Mouse (Mus musculus): ENCODE results near the gene Scarb2. TPM values are rescaled to one million over a fixed set of nuclear protein-coding genes. Genes with fewer than 3 reads are reported as not detected.

Gene Scarb2
- total RNA-seq, 2 experiments from 2014 or later: 81.9 to 84.5 TPM

GRCm38 (mm10) chr5:92498225-92498624 lies 8.4 kb downstream of the Scarb2 start:
- intact Hi-C loops (cut with DNase I): no loop called here
- no peak for DNase-seq (ENCODE audit: low spot score in 2 of 2)

- DNase-seq (ENCODE audit: low spot score in 2 of 2): no peak
- intact Hi-C loops (cut with DNase I): no loop called here
Observed at GRCm38 (mm10) chr5:92495771-92496409, 10.7 kb downstream of the Scarb2 start.

DNA sequence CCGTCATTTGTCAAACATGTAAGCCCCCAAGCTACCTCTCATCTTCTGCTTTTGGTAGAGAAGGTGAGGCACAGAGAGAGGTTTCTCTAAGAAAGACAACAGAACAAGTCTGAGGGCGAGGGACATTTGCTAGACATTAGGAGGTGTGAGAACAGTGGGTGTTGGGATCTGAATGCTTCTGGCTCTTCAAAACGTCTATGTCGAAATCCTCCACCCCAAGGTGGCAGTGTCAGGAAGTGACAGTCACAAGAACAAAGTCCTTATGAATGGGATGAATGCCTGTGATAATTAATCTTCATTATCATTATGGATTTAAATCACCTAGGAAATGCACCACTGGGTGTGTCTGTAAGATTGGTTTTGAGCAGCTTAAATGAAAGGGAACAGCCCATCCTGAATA lies 11.3 kb downstream of the Scarb2 start:
- DNase-seq (ENCODE audit: low spot score in 2 of 2): no peak
- intact Hi-C loops (cut with DNase I): no loop called here

GRCm38 (mm10) chr5:92493423-92493822 lies 13.2 kb downstream of the Scarb2 start:
- intact Hi-C loops (cut with DNase I): no loop called here
- DNase-seq (ENCODE audit: low spot score in 2 of 2): peak in 1 of 2 experiments; percentile 37

DNA sequence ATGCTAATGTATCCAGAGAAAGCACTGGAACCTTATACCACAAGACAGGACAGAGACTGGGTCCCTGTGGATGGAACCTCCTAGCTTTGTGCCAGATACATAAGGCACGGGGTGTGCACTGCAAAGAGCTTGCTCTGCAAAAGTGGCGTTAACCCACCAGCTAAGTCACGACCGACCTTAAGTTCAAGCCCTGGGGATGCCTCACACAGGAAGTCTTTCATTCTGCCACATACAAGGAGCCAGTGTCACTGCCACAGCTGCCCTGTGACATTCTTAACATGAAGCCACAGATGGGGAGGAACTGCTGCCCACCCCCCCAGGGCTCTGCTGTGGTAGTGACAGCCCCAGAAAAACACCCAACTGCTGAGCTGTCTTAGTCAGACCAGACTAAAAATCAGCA lies 15.9 kb downstream of the Scarb2 start:
- intact Hi-C loops (cut with DNase I): no loop called here
- no peak for DNase-seq (ENCODE audit: low spot score in 2 of 2)

GRCm38 (mm10) chr5:92490304-92490703 lies 16.3 kb downstream of the Scarb2 start:
- no peak for DNase-seq (ENCODE audit: low spot score in 2 of 2)

GRCm38 (mm10) chr5:92489503-92489902 lies 17.1 kb downstream of the Scarb2 start:
- intact Hi-C loops (cut with DNase I): no loop called here
- peak in 1 of 2 experiments; percentile 76 for DNase-seq (ENCODE audit: low spot score in 2 of 2)

More at GRCm38 (mm10) chr5:92490304-92490703, 16.3 kb downstream of the Scarb2 start:
- intact Hi-C loops (cut with DNase I): no loop called here

DNA sequence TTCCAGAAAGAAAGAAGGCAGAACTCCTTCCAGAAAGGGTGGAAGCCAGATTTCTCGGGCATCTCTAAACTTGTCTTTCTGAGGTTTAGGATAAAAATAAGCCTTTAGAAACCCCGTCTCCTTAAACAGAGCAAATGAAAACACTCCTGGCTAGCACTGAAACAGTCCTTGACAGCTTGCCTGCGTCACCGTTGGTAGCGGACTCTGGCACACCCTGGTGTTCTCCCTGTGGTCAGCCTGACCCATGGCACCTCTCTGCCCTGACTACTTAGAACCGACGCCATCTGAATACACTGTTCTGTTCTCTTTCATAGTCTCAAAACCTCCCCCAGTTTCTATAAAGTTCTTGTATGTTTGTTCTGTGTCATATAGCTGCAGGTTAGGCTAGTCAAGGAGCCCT lies 17.7 kb downstream of the Scarb2 start:
- DNase-seq (ENCODE audit: low spot score in 2 of 2): peak in 1 of 2 experiments; percentile 54
- intact Hi-C loops (cut with DNase I): no loop called here

DNA sequence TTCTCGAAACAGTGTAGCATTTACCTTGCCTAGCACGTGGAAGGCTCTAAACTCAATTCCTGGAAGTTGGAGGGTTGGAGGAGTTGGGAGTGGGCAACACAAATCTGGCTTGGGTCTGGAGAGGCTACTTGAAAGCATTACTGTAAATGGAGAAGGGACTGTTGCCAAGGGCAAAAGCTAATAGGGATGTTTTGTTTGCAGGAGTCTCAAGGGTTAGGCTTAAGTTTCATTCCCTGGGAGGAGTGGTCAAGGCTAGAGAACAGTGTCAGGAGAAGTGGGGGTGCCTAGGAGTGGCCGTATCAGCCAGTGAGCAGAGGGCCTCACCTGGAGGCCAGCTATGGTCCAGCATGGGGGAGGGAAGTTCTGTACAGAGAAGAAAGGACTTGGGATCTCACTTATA lies 18.2 kb downstream of the Scarb2 start:
- no peak for DNase-seq (ENCODE audit: low spot score in 2 of 2)
- intact Hi-C loops (cut with DNase I): no loop called here

- intact Hi-C loops (cut with DNase I): no loop called here
- no peak for DNase-seq (ENCODE audit: low spot score in 2 of 2)
Observed at GRCm38 (mm10) chr5:92486758-92487157, 19.9 kb downstream of the Scarb2 start.

DNA sequence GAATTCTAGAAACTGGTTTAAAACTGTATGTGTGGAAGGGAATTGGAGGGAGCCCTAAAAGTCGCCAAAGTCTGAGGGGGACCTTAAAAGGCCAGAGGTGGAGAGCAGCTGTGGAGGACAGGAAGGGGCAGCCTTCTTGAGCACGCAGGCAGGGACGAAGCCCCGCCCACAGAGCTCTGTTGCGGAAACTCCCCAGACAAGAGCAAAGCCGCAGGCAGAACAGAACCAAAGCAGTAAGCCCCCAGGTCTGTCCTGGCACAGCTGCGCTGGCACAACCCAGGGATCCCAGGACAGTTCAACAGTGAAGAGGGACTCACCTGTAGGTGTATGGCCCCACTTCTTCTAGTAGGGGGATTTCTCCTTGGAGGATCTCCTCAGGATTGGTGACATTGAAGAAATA lies 21.8 kb downstream of the Scarb2 start:
- intact Hi-C loops (cut with DNase I): no loop called here
- DNase-seq (ENCODE audit: low spot score in 2 of 2): no peak

DNA sequence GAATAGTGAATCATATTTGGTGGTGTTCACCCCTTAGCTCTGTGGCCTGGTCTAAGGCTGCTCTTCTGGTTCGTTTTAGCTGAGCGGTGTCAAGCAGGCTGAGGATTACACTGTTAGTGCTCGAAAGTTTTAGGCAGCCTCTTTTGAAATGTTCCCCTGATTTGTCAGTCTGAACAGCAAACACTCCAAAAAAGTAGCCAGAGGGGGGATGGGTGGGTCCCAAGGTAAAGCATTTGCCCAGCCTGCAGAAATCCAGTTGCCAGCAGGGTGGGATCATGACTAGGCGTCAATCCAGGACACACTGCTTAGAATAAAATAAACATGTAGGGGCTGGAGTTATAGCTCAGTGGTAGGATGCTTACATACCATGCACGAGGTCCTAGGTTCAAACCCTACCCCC lies 33.8 kb downstream of the Scarb2 start:
- intact Hi-C loops (cut with DNase I): no loop called here
- no peak for DNase-seq (ENCODE audit: low spot score in 2 of 2)

GRCm38 (mm10) chr5:92471531-92471930 lies 35.1 kb downstream of the Scarb2 start:
- intact Hi-C loops (cut with DNase I): no loop called here
- no peak for DNase-seq (ENCODE audit: low spot score in 2 of 2)

DNA sequence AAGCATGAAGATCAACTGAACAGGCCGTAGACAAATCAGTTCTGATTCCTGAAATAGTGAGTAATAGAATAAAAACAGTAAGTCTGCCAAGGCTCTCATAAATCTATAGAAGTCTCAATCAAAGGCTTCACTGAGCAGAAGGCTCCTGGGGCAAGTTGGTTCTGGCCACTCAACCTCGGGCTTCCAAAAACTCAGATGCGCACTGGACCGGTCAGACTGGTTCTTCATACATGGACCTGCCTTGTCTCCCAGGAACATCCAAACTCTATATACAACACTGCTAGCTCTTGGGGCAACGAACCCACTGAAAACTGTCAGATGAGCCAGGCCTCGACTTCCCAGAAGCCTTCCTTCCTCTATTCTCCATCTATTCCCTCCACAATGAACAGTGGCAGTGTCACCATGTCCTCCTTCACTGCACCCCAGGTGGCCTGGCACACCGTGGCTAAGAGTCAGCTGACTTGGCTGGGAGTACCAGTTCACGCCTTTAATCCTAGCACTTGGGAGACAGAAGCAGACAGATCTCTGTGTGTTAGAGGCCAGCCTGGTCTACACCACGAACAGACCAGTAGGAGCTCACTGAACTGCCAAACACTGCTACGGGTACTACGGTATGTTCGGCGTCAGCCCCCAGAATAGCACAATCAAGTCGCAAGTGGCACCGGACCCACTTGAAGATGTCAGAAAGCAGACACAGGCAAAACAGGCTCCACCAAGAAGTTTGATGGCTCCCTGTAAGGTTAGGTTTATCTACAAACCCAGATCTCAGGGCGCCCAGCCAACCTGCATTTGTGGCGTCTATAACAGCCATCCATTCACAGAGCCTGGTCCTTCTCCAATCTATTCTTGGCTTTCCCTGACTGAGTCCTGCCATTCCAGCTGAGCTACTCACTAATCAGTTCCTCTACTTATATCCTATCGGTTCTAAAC lies 37.2 kb downstream of the Scarb2 start:
- DNase-seq (ENCODE audit: low spot score in 2 of 2): no peak
- intact Hi-C loops (cut with DNase I): no loop called here

GRCm38 (mm10) chr5:92468234-92468633 lies 38.4 kb downstream of the Scarb2 start:
- intact Hi-C loops (cut with DNase I): no loop called here
- no peak for DNase-seq (ENCODE audit: low spot score in 2 of 2)

DNA sequence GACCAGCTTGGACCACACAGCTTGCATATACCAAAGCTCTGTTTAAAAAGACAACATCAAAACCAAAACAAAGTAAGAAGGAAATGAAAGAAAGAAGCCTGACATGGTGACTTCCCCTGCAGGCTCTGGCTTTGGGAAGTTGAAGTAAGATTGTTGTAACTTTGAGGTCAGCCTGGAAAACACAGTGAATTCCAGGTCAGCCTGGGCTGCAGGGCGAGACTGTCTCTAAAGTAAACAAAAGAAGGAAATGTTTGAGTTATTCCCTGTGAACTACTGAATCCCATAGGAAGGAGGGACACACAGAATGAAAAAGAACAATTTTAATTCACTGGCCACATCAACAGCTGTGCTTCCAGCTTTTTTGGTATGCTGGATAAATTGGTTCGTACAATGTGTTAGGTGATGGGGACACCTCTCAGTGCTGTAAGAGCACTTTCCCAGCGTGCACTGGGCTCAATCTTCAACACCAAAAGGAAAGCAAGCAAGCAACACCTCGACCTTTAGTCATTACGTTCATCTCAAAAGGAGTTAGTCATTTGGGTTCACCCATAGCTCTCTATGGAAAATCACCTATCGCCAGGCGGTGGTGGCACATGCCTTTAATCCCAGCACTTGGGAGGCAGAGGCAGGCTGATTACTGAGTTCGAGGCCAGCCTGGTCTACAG lies 39.4 kb downstream of the Scarb2 start:
- DNase-seq (ENCODE audit: low spot score in 2 of 2): no peak
- intact Hi-C loops (cut with DNase I): no loop called here

DNA sequence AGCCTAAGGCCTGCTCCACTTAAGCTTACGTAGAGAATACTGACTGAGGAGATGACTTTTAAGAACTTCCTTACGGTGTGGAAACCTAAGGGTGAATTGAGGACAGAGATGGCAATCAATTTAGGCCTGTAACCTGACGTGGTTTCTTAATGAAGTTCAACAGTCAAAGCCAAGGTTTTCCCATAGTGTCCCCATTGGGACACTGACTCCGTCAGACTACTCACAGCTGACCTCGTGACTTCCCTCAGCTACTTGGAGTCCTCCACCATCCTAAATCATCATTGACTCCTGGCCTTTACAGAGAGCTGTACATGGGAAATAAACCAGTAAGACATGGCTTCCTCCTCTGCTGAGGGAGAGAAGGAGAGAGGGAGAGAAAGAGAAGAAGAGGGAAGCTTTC lies 41.1 kb downstream of the Scarb2 start:
- intact Hi-C loops (cut with DNase I): no loop called here
- no peak for DNase-seq (ENCODE audit: low spot score in 2 of 2)

DNA sequence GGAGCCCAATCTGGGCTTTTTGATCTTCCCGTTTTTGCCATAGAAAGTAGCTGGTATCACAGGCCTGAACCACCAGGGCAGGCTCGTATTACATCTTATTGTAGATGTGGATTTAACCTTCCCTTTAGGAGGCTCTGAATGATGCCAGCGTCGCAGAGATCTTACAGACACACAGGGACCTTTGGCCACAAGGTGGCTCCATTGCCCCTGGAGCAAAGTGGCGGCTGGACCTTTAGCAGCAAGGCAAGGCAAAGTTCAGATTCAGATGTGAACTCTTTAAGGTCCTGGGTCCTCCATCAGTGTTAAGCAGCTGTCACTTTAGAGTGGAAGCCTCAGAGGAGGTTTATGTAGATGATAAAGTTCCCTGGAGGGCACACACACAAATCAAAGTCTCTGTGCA lies 45.3 kb downstream of the Scarb2 start:
- peak; percentile 37 to 51 for DNase-seq (ENCODE audit: low spot score in 2 of 2)
- intact Hi-C loops (cut with DNase I): loop anchor here (1.0 kb wide), 2 partner anchors 44 to 193 kb away; no protein-coding TSS in a partner anchor

- DNase-seq (ENCODE audit: low spot score in 2 of 2): no peak
- intact Hi-C loops (cut with DNase I): no loop called here
Observed at GRCm38 (mm10) chr5:92458726-92459125, 47.9 kb downstream of the Scarb2 start.

GRCm38 (mm10) chr5:92457410-92457809 lies 49.2 kb downstream of the Scarb2 start:
- intact Hi-C loops (cut with DNase I): no loop called here

More at GRCm38 (mm10) chr5:92457410-92457809, 49.2 kb downstream of the Scarb2 start:
- DNase-seq (ENCODE audit: low spot score in 2 of 2): no peak

Measured in left cerebral cortex, postnatal 25 days (tissue).